In the genomic region with DNA sequence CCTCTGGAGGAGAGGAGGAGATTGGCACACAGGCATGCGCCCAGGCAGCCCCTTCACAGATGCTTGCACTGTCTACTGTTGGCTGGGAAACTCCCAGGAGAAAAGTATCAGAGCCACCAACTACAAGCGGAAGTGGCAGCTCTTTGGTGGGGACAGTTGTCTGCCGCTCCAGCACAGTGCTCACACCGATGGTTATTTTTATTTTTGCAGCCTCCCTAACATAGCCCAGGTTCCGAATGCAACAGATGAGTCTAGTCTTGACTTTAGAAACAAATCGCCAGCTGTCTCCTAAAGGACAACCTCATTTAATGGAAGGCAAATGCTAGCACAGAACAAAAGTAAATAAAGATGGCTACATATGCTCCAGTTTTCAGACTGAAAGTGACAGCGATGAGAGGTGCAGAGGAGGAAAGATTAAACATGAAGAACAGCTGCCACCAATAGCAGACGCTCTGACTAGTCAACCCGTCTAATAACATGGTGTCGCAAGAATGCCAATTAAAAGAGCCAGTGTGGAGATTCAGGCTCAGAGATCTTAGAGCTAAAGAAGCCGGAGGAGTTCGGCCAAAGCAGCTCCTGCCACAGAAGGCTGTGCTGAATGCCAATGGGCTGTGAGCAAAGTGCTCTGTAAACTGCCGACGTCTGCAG, we compare ENCODE assay signal across 8 mouse cellular contexts.
DNase-seq lines count a peak whose midpoint lies in the region; ATAC-seq and TF ChIP-seq lines count a peak whose summit lies in the region.

No protein-coding gene starts in this region.

- intact Hi-C loops in heart, postnatal 36 days (cut with DNase I): no loop called here

- no peaks in the 10 kb centered on the region for H3K9me3 ChIP-seq in heart, embryonic 11.5 days (replicated peaks; ENCODE audit: control insufficient read depth, low read length)
- no peaks in the 10 kb centered on the region for H3K9me3 ChIP-seq in embryonic facial prominence, embryonic 15.5 days (replicated peaks)
- no peaks in the 10 kb centered on the region for H3K9me3 ChIP-seq in midbrain, postnatal 0 days (ENCODE audit: low read length)
- no peaks in the 10 kb centered on the region for H3K9me3 ChIP-seq in kidney, embryonic 14.5 days (ENCODE audit: control insufficient read depth, low read length)

- DNase-seq in heart, postnatal 36 days: no peak
- DNase-seq in layer of hippocampus, adult 9-11 months: peak; percentile 89
- peak; percentile 68 for DNase-seq in midbrain, postnatal 0 days (ENCODE audit: low spot score)
- DNase-seq in kidney, adult 18-20 months: no peak
- no peak for DNase-seq in ovary, adult 18-20 months (ENCODE audit: low spot score)

- H3K9ac ChIP-seq in heart, embryonic 11.5 days (ENCODE audit: low read depth, low read length): 0 out of 2 replicates have a peak overlapping the region, but pooled peaks have one; percentile 16
- no peak overlapping the region for H3K9ac ChIP-seq in embryonic facial prominence, embryonic 15.5 days
- H3K9ac ChIP-seq in midbrain, postnatal 0 days (replicated peaks; ENCODE audit: low read length, poor library complexity, severe bottlenecking): no peak overlapping the region
- no peak overlapping the region for H3K9ac ChIP-seq in kidney, embryonic 14.5 days (ENCODE audit: low read depth, low read length)

- WGBS in heart, embryonic 11.5 days (ENCODE audit: insufficient replicate concordance): 34% methylated on average over 14 of the region's 14 CpGs
- WGBS in embryonic facial prominence, embryonic 15.5 days: 38% methylated on average over 14 of the region's 14 CpGs
- 26% methylated on average over 14 of the region's 14 CpGs for WGBS in midbrain, postnatal 0 days
- 53% methylated on average over 14 of the region's 14 CpGs for WGBS in kidney, embryonic 14.5 days

- H3K4me1 ChIP-seq in heart, embryonic 11.5 days (ENCODE audit: control insufficient read depth, insufficient read depth, low read length): peaks cover 57% of the 10 kb centered on the region
- H3K4me1 ChIP-seq in embryonic facial prominence, embryonic 15.5 days: peaks cover 35% of the 10 kb centered on the region
- 0 out of 2 replicates have a peak, but pooled peaks cover 7% of the 10 kb centered on the region for H3K4me1 ChIP-seq in midbrain, postnatal 0 days (ENCODE audit: insufficient read depth, low read length)
- H3K4me1 ChIP-seq in kidney, embryonic 14.5 days (ENCODE audit: control insufficient read depth, insufficient read depth, low read length): peaks cover 18% of the 10 kb centered on the region; the same call in 1 of the 2 replicates

- peak overlapping the region; percentile 52 for H3K4me2 ChIP-seq in heart, embryonic 11.5 days
- H3K4me2 ChIP-seq in embryonic facial prominence, embryonic 15.5 days (replicated peaks): peak overlapping the region; percentile 12; the same call in 1 of the 2 replicates
- H3K4me2 ChIP-seq in midbrain, postnatal 0 days (ENCODE audit: low read depth, low read length, poor library complexity, severe bottlenecking): peak overlapping the region; percentile 15; the same call in 1 of the 2 replicates
- no peak overlapping the region for H3K4me2 ChIP-seq in kidney, embryonic 14.5 days (replicated peaks; ENCODE audit: low read depth, low read length)

- no peak for ATAC-seq in heart, embryonic 11.5 days (replicated peaks; ENCODE audit: insufficient number of reproducible peaks, low FRiP score, low TSS enrichment)
- ATAC-seq in embryonic facial prominence, embryonic 15.5 days (ENCODE audit: insufficient number of reproducible peaks, low FRiP score, low TSS enrichment, low read depth): peak; percentile 63
- ATAC-seq in midbrain, postnatal 0 days (ENCODE audit: low FRiP score): peak; percentile 54; the same call in 1 of the 2 replicates
- no peak for ATAC-seq in kidney, embryonic 14.5 days (ENCODE audit: low FRiP score, low TSS enrichment)

- no peaks in the 10 kb centered on the region for H3K27me3 ChIP-seq in heart, embryonic 11.5 days (ENCODE audit: control insufficient read depth, insufficient read depth, low read length)
- H3K27me3 ChIP-seq in embryonic facial prominence, embryonic 15.5 days: no peaks in the 10 kb centered on the region
- H3K27me3 ChIP-seq in midbrain, postnatal 0 days (ENCODE audit: insufficient read depth, low read length): no peaks in the 10 kb centered on the region
- no peaks in the 10 kb centered on the region for H3K27me3 ChIP-seq in kidney, embryonic 14.5 days (ENCODE audit: control insufficient read depth, insufficient read depth, low read length)

- no peaks in the 10 kb centered on the region for H3K36me3 ChIP-seq in heart, embryonic 11.5 days (ENCODE audit: control insufficient read depth, insufficient read depth, low read length)
- H3K36me3 ChIP-seq in embryonic facial prominence, embryonic 15.5 days: no peaks in the 10 kb centered on the region
- no peaks in the 10 kb centered on the region for H3K36me3 ChIP-seq in midbrain, postnatal 0 days (ENCODE audit: insufficient read depth, low read length)
- no peaks in the 10 kb centered on the region for H3K36me3 ChIP-seq in kidney, embryonic 14.5 days (ENCODE audit: control insufficient read depth, insufficient read depth, low read length)

- no peak overlapping the region for H3K4me3 ChIP-seq in heart, embryonic 11.5 days (ENCODE audit: low read depth, low read length)
- no peak overlapping the region for H3K4me3 ChIP-seq in embryonic facial prominence, embryonic 15.5 days (replicated peaks)
- H3K4me3 ChIP-seq in midbrain, postnatal 0 days (ENCODE audit: low read depth, low read length): no peak overlapping the region
- no peak overlapping the region for H3K4me3 ChIP-seq in kidney, embryonic 14.5 days (ENCODE audit: low read length)

- H3K27ac ChIP-seq in heart, embryonic 11.5 days (ENCODE audit: low read depth, low read length): peak overlapping the region; percentile 50
- H3K27ac ChIP-seq in embryonic facial prominence, embryonic 15.5 days (replicated peaks): peak overlapping the region; percentile 56; the same call in 1 of the 2 replicates
- H3K27ac ChIP-seq in midbrain, postnatal 0 days (ENCODE audit: low read depth, low read length): 0 out of 2 replicates have a peak overlapping the region, but pooled peaks have one; percentile 55
- H3K27ac ChIP-seq in kidney, embryonic 14.5 days (ENCODE audit: low read depth, low read length): no peak overlapping the region

- no peak for TF ChIP-seq CTCF in midbrain, postnatal 0 days (IDR thresholded peaks at IDR 0.05)

Comparison
In these comparisons a context has a peak if more than half of its experiments do, and no peak if none do; other contexts are left out.
1. ATAC-seq: peak in embryonic facial prominence, embryonic 15.5 days (single experiment) and midbrain, postnatal 0 days (single experiment); none in heart, embryonic 11.5 days (single experiment) and kidney, embryonic 14.5 days (single experiment).
2. DNase-seq: peak in layer of hippocampus, adult 9-11 months (single experiment) and midbrain, postnatal 0 days (single experiment); none in heart, postnatal 36 days (0 of 2), kidney, adult 18-20 months (single experiment) and ovary, adult 18-20 months (single experiment).